Mouse (Mus musculus) E14TG2a.4 (cell line): ENCODE data around the gene Gm11555.
"Not testable (repeated sequence)": the region's sequence is repeated elsewhere in the genome, so short reads cannot be mapped to it uniquely, and the experiment has no call there.

Source experiments
- CTCF ChIP-seq: conservative IDR thresholded peaks from 2 replicates; pipeline ENCODE4 v1.5.1; 2014; ENCODE audit warnings: low read length
- NANOG ChIP-seq: IDR thresholded peaks from 2 replicates; pipeline ENCODE4 v1.6.1; 2014; ENCODE audit warnings: borderline replicate concordance, low read length, mixed read lengths
- POU5F1 ChIP-seq: IDR thresholded peaks from 2 replicates; pipeline ENCODE4 v1.6.1; 2014; ENCODE audit warnings: low read length, borderline replicate concordance

DNA sequence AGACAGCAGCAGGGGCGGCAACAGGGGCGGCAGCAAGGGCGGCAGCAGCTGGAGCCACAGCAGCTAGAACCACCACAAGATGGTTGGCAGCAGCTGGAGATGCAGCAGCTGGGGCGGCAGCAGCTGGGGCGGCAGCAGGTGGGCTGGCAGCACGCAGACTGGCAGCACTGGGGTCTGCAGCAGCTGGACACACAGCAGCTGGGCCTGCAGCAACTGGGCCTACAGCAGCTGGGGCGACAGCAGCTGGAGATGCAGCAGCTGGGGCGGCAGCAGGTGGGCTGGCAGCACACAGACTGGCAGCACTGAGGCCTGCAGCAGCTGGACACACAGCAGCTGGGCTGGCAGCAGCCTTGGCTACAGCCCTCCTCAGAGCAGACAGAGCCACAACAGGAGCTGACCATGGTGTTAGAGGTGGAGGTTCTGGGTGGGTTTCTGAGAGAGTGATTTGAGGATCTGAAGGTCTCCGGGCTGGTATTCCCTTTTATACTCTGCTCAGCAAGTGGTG lies 6.3 kb downstream of the Gm11555 start, which contains the start of gene Krtap4-7:
- TF ChIP-seq CTCF, POU5F1, NANOG: not testable (repeated sequence)
